Mouse (Mus musculus) macrophage (primary cell): Measurements from ENCODE around the gene Pde4d. TPM values are rescaled to one million over a fixed set of nuclear protein-coding genes. Genes with fewer than 3 reads are reported as not detected.

Source experiments
- H3K27ac ChIP-seq: fragments of 350-480 bp; formaldehyde crosslinking; 2 replicates; pipeline ENCODE4 v1.9.0; 2021
- H3K36me3 ChIP-seq: fragments of 350-480 bp; formaldehyde crosslinking; 2 replicates; pipeline ENCODE4 v1.9.0; 2021; ENCODE audit errors: inconsistent target
- H3K4me3 ChIP-seq: fragments of 350-480 bp; formaldehyde crosslinking; 2 replicates; pipeline ENCODE4 v1.9.0; 2021; ENCODE audit errors: inconsistent target
- H3K79me2 ChIP-seq: fragments of 350-480 bp; formaldehyde crosslinking; 2 replicates; pipeline ENCODE4 v1.9.0; 2021; ENCODE audit errors: inconsistent target
- WGBS: methylation state at CpG from one replicate; pipeline ENCODE4 v1.1.7; 2026; ENCODE audit warnings: inconsistent platforms; ENCODE audit not compliant: missing documents; 5-methylcytosine and 5-hydroxymethylcytosine counted together
- polyA plus RNA-seq: library from polyadenylated mRNA; stranded (reverse); fragments of 250-400 nt; gene quantifications from 3 replicates; pipeline ENCODE4 v1.2.4, GENCODE M21; 2018; ENCODE audit warnings: inconsistent platforms

Pde4d gene
- polyA plus RNA-seq, 1 experiment from 2014 or later: 0.82 TPM

DNA sequence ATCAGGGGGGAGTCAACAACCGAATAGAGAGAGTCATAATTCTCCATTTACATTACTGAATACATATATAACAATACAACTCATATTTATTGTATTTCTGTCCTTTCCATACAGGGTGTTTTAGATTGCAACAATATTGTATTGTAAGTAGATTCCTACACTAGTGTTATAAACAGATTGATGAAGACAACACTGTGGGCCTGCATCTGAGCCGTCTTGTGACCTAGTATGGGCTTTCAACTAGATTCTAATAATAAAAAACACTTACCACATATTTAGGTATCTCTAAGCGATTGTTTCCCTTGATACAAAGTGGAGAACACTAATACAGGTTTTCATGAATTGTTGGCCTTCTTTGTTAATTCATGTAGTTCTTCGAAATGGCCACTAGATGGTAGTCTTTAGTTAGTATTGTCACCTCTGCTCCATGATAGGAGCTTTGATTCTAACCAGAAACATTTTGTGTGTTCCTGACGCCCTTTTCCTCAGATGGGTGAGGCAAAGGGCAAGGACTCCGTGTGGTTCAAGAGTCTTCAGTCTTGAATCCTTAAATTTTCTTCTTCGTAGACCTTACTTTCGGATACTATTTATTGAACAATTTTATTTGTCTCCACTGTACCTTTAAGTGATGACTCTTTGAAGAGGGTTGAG, 779.3 kb downstream of the Pde4d start:
- WGBS: 26% methylated on average over 8 of the region's 8 CpGs
- H3K4me3 ChIP-seq: peak overlapping the region; percentile 23
- H3K36me3 ChIP-seq: no peaks in the 10 kb centered on the region
- H3K27ac ChIP-seq: no peak overlapping the region
- no peaks in the 10 kb centered on the region for H3K79me2 ChIP-seq

GRCm38 (mm10) chr13:109229618-109230334, 780.0 kb downstream of the Pde4d start:
- H3K36me3 ChIP-seq: no peaks in the 10 kb centered on the region
- no peak overlapping the region for H3K27ac ChIP-seq
- H3K79me2 ChIP-seq: no peaks in the 10 kb centered on the region
- WGBS: 10% methylated on average over 17 of the region's 17 CpGs
- H3K4me3 ChIP-seq: peak overlapping the region; percentile 23

- Histone ChIP-seq H3K36me3 (no peaks in the 10 kb centered on the region), H3K27ac (no peak overlapping the region), H3K79me2 (no peaks in the 10 kb centered on the region), H3K4me3 (no peak overlapping the region)
- 22% methylated on average over 13 of the region's 13 CpGs for WGBS
Measured at GRCm38 (mm10) chr13:109230335-109230987, 780.7 kb downstream of the Pde4d start.

GRCm38 (mm10) chr13:109231848-109232460, 782.2 kb downstream of the Pde4d start:
- Histone ChIP-seq H3K36me3 (no peaks in the 10 kb centered on the region), H3K79me2 (no peaks in the 10 kb centered on the region), H3K4me3 (no peak overlapping the region), H3K27ac (no peak overlapping the region)
- 14% methylated on average over 18 of the region's 18 CpGs for WGBS

DNA sequence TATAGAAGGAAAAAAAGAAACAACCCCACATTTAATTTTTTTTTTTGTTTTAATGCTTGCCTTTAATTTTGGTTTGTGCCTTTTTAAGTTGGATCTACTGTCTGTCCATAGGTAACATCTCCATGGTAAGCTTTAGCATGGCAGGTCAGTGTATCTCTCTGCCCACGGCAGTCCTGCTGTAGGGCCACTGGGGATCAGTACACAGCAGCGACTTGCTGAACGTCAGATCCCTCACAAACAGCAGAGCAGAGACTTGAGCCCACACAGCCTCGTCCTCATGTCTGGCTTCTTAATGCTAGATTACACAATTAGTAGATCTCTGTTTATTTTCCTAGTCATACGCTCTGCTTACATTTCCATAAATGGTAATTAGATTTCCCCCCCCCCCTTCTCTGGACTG, 782.8 kb downstream of the Pde4d start:
- H3K27ac ChIP-seq: no peak overlapping the region
- H3K36me3 ChIP-seq: no peaks in the 10 kb centered on the region
- no peaks in the 10 kb centered on the region for H3K79me2 ChIP-seq
- no peak overlapping the region for H3K4me3 ChIP-seq
- 64% methylated on average over 5 of the region's 5 CpGs for WGBS

DNA sequence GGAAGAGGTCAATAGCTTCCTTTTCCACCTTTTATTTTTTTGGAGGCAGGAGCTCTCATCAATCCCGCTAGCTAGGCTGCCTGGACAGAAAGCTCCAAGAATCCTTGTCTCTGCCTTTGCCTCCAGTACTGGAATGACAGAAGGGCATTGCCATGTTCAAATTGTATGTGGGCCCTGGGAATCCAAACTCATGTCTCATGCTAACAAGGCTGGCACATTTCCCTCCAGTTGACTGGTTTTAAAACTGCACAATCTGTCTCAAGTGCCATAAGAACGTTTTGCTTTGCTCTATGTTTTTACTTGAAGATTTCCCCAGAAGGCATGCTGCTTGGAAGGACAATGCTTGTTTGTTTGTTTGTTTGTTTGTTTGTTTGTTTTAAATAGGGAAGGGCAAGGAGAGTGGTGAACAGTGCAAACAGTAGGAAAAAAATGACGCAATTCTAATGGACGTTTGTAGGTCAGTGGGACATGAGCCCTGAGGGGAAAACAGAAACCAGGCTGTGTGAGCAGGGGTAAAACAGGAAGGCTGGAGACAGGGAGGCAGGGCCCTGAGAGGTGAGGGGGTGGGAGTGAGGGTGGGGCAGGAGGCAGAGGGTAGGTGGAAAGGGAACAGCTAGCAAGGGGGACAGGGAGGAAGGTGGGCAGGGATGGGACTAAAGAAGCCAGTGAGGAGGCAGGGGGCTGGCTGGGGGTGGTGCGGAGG, 784.3 kb downstream of the Pde4d start:
- 43% methylated on average over 5 of the region's 5 CpGs for WGBS
- no peak overlapping the region for H3K4me3 ChIP-seq
- no peak overlapping the region for H3K27ac ChIP-seq
- no peaks in the 10 kb centered on the region for H3K36me3 ChIP-seq
- H3K79me2 ChIP-seq: no peaks in the 10 kb centered on the region

GRCm38 (mm10) chr13:109236047-109236446, 786.3 kb downstream of the Pde4d start:
- Histone ChIP-seq H3K27ac (no peak overlapping the region), H3K4me3 (no peak overlapping the region), H3K36me3 (no peaks in the 10 kb centered on the region), H3K79me2 (no peaks in the 10 kb centered on the region)
- 71% methylated on average over 4 of the region's 4 CpGs for WGBS

GRCm38 (mm10) chr13:109238670-109239069, 788.9 kb downstream of the Pde4d start:
- H3K27ac ChIP-seq: no peak overlapping the region
- no peaks in the 10 kb centered on the region for H3K36me3 ChIP-seq
- WGBS: 44% methylated on average over 4 of the region's 4 CpGs
- no peaks in the 10 kb centered on the region for H3K79me2 ChIP-seq
- no peak overlapping the region for H3K4me3 ChIP-seq

- H3K4me3 ChIP-seq: no peak overlapping the region
- WGBS: under 1% methylated on average over 11 of the region's 11 CpGs
Measured at GRCm38 (mm10) chr13:109239296-109239695, 789.5 kb downstream of the Pde4d start.

DNA sequence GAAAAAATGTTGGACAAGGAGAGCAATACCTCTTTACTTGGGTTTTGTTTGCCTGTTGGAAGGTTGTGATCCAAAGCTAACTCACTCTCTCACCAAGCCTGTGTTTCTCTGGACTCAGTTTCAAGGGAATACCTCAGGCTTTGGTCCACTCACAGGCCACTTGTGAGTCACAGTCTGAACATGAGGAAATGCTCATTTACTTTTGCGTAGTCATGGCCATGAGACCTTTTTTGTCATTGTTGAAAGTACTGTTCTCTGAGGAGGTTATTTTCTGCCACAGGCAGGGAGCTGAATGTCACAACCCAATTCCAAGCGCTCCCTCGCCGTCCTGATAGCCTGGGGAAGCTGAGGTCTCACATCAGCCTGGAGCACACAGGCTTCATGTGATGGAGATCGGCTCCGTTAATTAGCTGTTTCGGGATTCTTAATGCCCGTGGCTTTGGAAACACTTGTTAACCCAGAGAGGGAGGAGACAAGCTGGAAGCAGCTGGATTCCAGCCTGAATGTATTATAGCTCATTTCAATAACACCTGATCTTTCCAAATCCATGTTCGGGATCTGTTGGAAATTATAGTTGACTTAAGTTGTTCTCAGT, 792.8 kb downstream of the Pde4d start:
- 76% methylated on average over 8 of the region's 9 CpGs for WGBS
- H3K36me3 ChIP-seq: no peaks in the 10 kb centered on the region
- no peak overlapping the region for H3K4me3 ChIP-seq
- no peaks in the 10 kb centered on the region for H3K79me2 ChIP-seq
- H3K27ac ChIP-seq: no peak overlapping the region

More at GRCm38 (mm10) chr13:109239296-109239695, 789.5 kb downstream of the Pde4d start:
- H3K27ac ChIP-seq: 0 out of 2 replicates have a peak overlapping the region, but pooled peaks have one; percentile 8
- no peaks in the 10 kb centered on the region for H3K79me2 ChIP-seq
- no peaks in the 10 kb centered on the region for H3K36me3 ChIP-seq

GRCm38 (mm10) chr13:109243160-109243559, 793.4 kb downstream of the Pde4d start:
- 24% methylated on average over 3 of the region's 3 CpGs for WGBS
- Histone ChIP-seq H3K79me2 (no peaks in the 10 kb centered on the region), H3K36me3 (no peaks in the 10 kb centered on the region), H3K4me3 (no peak overlapping the region), H3K27ac (no peak overlapping the region)

- no peaks in the 10 kb centered on the region for H3K79me2 ChIP-seq
- H3K4me3 ChIP-seq: no peak overlapping the region
- no peaks in the 10 kb centered on the region for H3K36me3 ChIP-seq
- no peak overlapping the region for H3K27ac ChIP-seq
- 100% methylated on average over 4 of the region's 4 CpGs for WGBS
Measured at GRCm38 (mm10) chr13:109247061-109247460, 797.3 kb downstream of the Pde4d start.

DNA sequence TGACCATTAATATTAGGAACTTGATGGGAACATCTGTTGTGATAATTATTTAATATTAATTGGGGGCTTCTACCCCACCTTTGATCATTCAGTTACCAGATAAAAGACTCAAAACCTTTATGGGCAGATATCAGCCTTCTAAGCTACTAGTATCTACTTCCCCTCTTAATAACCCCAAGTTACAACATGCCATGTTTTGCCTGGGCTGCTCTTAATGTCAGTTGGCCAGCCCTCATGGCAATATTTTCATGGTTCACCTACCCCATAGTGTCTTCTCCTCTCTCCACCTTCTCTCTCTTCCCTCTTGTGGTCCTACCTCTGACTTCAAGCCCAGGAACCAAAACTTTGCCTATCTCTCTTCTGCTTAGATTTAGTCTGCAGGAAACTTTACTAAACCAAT, 799.6 kb downstream of the Pde4d start:
- no peak overlapping the region for H3K27ac ChIP-seq
- no peak overlapping the region for H3K4me3 ChIP-seq
- no peaks in the 10 kb centered on the region for H3K79me2 ChIP-seq

DNA sequence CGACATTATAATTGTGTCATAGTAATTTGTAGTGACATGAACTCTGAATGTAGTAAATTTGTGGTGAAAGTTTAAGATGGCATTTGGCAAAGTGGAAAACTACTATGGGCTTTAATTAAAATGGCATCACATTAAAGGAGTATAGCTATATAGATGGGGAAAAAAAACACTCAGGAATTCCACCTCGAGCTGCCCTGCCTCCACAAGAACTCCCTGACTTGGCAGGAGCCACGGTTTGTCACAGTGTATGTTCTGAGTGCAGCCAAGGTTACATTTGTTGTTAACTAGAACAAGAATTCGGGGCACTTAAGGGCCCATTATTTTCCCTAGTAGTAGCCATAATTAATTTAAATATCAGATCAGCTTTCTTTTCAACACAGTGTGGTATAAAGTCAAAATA, 805.9 kb downstream of the Pde4d start:
- Histone ChIP-seq H3K79me2 (no peaks in the 10 kb centered on the region), H3K4me3 (no peak overlapping the region), H3K27ac (no peak overlapping the region), H3K36me3 (no peaks in the 10 kb centered on the region)
- 98% methylated on average over 4 of the region's 4 CpGs for WGBS

More for the DNA sequence above, 799.6 kb downstream of the Pde4d start:
- H3K36me3 ChIP-seq: no peaks in the 10 kb centered on the region
